Mouse (Mus musculus) gastrocnemius, adult 18-20 months (tissue): ENCODE results near the gene Orc3. TPM values are rescaled to one million over a fixed set of nuclear protein-coding genes. Genes with fewer than 3 reads are reported as not detected.

Experiments used
- total RNA-seq, 2 experiments: library from RNA; stranded (reverse); gene quantifications; 2 replicates each; pipeline ENCODE4 v1.2.3; 2021

The Orc3 gene
- total RNA-seq, 2 experiments from 2014 or later = 35.9 to 38.7 TPM

Other genes starting within 250 kb of the Orc3 start
- gene Akirin2, start 64.0 kb downstream of the Orc3 start, total RNA-seq = 10 to 100 TPM; 48.1 to 48.6 TPM
- gene Rars2, start within 50 bp of the Orc3 start, total RNA-seq = 10 to 100 TPM; 18.2 to 19.1 TPM
- gene Slc35a1, start 72.5 kb upstream of the Orc3 start, total RNA-seq = 10 to 100 TPM; 11.1 to 12.9 TPM
- not detected for gene Cfap206, start 115.3 kb upstream of the Orc3 start, total RNA-seq
- not detected for gene Gm136, start 141.3 kb upstream of the Orc3 start, total RNA-seq
- 10 to 100 TPM; 25.4 to 29.7 TPM for gene Smim8, start 163.5 kb upstream of the Orc3 start, total RNA-seq